19 mouse cellular contexts compared by ENCODE assay signal in the genomic region with DNA sequence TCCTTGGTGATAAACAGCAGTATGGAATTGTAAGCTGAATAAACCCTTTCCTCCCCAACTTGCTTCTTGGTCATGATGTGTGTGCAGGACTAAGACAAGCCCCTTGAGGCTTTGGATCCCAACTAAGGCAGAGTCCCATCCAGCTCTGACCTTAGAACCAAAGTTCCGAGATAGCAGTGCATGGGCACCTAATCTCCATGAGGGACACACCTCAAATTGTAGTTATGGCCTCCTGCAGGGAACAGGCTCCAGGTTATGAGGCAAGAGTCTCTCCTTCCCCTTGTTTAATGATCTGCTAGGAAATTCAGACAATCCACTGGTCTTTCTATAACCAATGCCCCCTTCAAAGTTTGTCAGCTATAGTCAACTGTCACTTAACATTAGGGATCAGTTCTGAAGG.
DNase-seq lines count a peak whose midpoint lies in the region; ATAC-seq and TF ChIP-seq lines count a peak whose summit lies in the region.
"Had no signal": no experiment of that assay in that cellular context is flagged by ENCODE, and none has a peak within 500 bp of the region (broad histone marks: within the 10 kb centered on the region; RNA-seq: fewer than 3 reads in every experiment).

No protein-coding gene starts in this region.

- 97% methylated on average over 1 of the region's 1 CpGs for WGBS in lung, embryonic 14.5 days
- WGBS in lung, postnatal 0 days: 96% methylated on average over 1 of the region's 1 CpGs
- 86% methylated on average over 1 of the region's 1 CpGs for WGBS in embryonic facial prominence, embryonic 10.5 days
- WGBS in embryonic facial prominence, embryonic 13.5 days: 88% methylated on average over 1 of the region's 1 CpGs
- WGBS in intestine, embryonic 16.5 days: 83% methylated on average over 1 of the region's 1 CpGs
- WGBS in kidney, embryonic 14.5 days: 100% methylated on average over 1 of the region's 1 CpGs

- H3K36me3 ChIP-seq in lung, embryonic 14.5 days (ENCODE audit: insufficient read depth): no peaks in the 10 kb centered on the region
- no peaks in the 10 kb centered on the region for H3K36me3 ChIP-seq in lung, postnatal 0 days (ENCODE audit: insufficient read depth, low read length)
- H3K36me3 ChIP-seq in embryonic facial prominence, embryonic 10.5 days (replicated peaks): no peaks in the 10 kb centered on the region
- H3K36me3 ChIP-seq in embryonic facial prominence, embryonic 13.5 days: no peaks in the 10 kb centered on the region
- no peaks in the 10 kb centered on the region for H3K36me3 ChIP-seq in intestine, embryonic 16.5 days (ENCODE audit: control insufficient read depth, insufficient read depth, low read length)
- no peaks in the 10 kb centered on the region for H3K36me3 ChIP-seq in kidney, embryonic 14.5 days (ENCODE audit: control insufficient read depth, insufficient read depth, low read length)
- H3K36me3 ChIP-seq: forebrain, embryonic 15.5 days had no signal

- ATAC-seq in lung, embryonic 14.5 days (ENCODE audit: insufficient read depth): no peak
- no peak for ATAC-seq in lung, postnatal 0 days
- ATAC-seq in embryonic facial prominence, embryonic 13.5 days (ENCODE audit: insufficient number of reproducible peaks, insufficient read depth, low FRiP score, low TSS enrichment, low read depth): no peak
- peak; percentile 71 for ATAC-seq in intestine, embryonic 16.5 days
- ATAC-seq in kidney, embryonic 14.5 days (ENCODE audit: low FRiP score, low TSS enrichment): no peak
- ATAC-seq: forebrain, embryonic 13.5 days; forebrain, embryonic 15.5 days; forebrain, postnatal 0 days had no signal

- peaks cover 26% of the 10 kb centered on the region for H3K4me1 ChIP-seq in lung, embryonic 14.5 days (ENCODE audit: insufficient read depth)
- H3K4me1 ChIP-seq in lung, postnatal 0 days (ENCODE audit: insufficient read depth, low read depth, low read length): peaks cover 17% of the 10 kb centered on the region
- peaks cover 50% of the 10 kb centered on the region for H3K4me1 ChIP-seq in embryonic facial prominence, embryonic 10.5 days
- peaks cover 66% of the 10 kb centered on the region for H3K4me1 ChIP-seq in embryonic facial prominence, embryonic 13.5 days
- H3K4me1 ChIP-seq in intestine, embryonic 16.5 days (ENCODE audit: control insufficient read depth, insufficient read depth, low read length): peaks cover 16% of the 10 kb centered on the region
- H3K4me1 ChIP-seq in kidney, embryonic 14.5 days (ENCODE audit: control insufficient read depth, insufficient read depth, low read length): peaks cover 34% of the 10 kb centered on the region

- H3K4me2 ChIP-seq in lung, embryonic 14.5 days: no peak overlapping the region
- H3K4me2 ChIP-seq in lung, postnatal 0 days (replicated peaks; ENCODE audit: low read depth, low read length): no peak overlapping the region
- H3K4me2 ChIP-seq in embryonic facial prominence, embryonic 13.5 days: no peak overlapping the region
- H3K4me2 ChIP-seq in intestine, embryonic 16.5 days (ENCODE audit: low read depth, low read length): no peak overlapping the region
- no peak overlapping the region for H3K4me2 ChIP-seq in kidney, embryonic 14.5 days (replicated peaks; ENCODE audit: low read depth, low read length)
- H3K4me2 ChIP-seq: forebrain, embryonic 13.5 days; forebrain, embryonic 15.5 days had no signal

- H3K27ac ChIP-seq in lung, embryonic 14.5 days (ENCODE audit: low read depth): 0 out of 2 replicates have a peak overlapping the region, but pooled peaks have one; percentile 42
- H3K27ac ChIP-seq in lung, postnatal 0 days (ENCODE audit: low read length): no peak overlapping the region
- H3K27ac ChIP-seq in embryonic facial prominence, embryonic 10.5 days (replicated peaks): 0 out of 2 replicates have a peak overlapping the region, but pooled peaks have one; percentile 19
- H3K27ac ChIP-seq in embryonic facial prominence, embryonic 13.5 days: peak overlapping the region; percentile 12; the same call in 1 of the 2 replicates
- H3K27ac ChIP-seq in intestine, embryonic 16.5 days (ENCODE audit: low read length): 0 out of 2 replicates have a peak overlapping the region, but pooled peaks have one; percentile 7
- H3K27ac ChIP-seq in kidney, embryonic 14.5 days (ENCODE audit: low read depth, low read length): no peak overlapping the region
- H3K27ac ChIP-seq: forebrain, embryonic 13.5 days; forebrain, embryonic 15.5 days had no signal

- no peaks in the 10 kb centered on the region for H3K27me3 ChIP-seq in lung, embryonic 14.5 days (ENCODE audit: insufficient read depth, low read length)
- no peaks in the 10 kb centered on the region for H3K27me3 ChIP-seq in lung, postnatal 0 days (replicated peaks; ENCODE audit: insufficient read depth, low read length)
- no peaks in the 10 kb centered on the region for H3K27me3 ChIP-seq in embryonic facial prominence, embryonic 10.5 days (replicated peaks; ENCODE audit: low read depth, poor library complexity, severe bottlenecking)
- no peaks in the 10 kb centered on the region for H3K27me3 ChIP-seq in embryonic facial prominence, embryonic 13.5 days
- H3K27me3 ChIP-seq in intestine, embryonic 16.5 days (replicated peaks; ENCODE audit: control insufficient read depth, insufficient read depth, low read length): no peaks in the 10 kb centered on the region
- no peaks in the 10 kb centered on the region for H3K27me3 ChIP-seq in kidney, embryonic 14.5 days (ENCODE audit: control insufficient read depth, insufficient read depth, low read length)
- H3K27me3 ChIP-seq: forebrain, embryonic 13.5 days; forebrain, embryonic 15.5 days had no signal

- DNase-seq in lung, embryonic 14.5 days: no peak
- no peak for DNase-seq in lung, postnatal 0 days (ENCODE audit: low spot score)
- DNase-seq in embryonic facial prominence, embryonic 10.5 days (ENCODE audit: low spot score): no peak
- no peak for DNase-seq in cerebellum, postnatal 36 days
- DNase-seq in layer of hippocampus, adult 9-10 months (ENCODE audit: low spot score): no peak
- DNase-seq: adrenal gland, adult 2 months; adrenal gland, postnatal 10 days; adrenal gland, postnatal 25 days; cerebellum, adult 11 months; cerebellum, adult 18-20 months; cerebellum, adult 8-10 months; cerebellum, adult 9-11 months; cerebellum, postnatal 14 days; forebrain, postnatal 0 days had no signal

- H3K9me3 ChIP-seq in lung, embryonic 14.5 days (ENCODE audit: low read depth, low read length): no peaks in the 10 kb centered on the region
- no peaks in the 10 kb centered on the region for H3K9me3 ChIP-seq in lung, postnatal 0 days (ENCODE audit: low read length)
- no peaks in the 10 kb centered on the region for H3K9me3 ChIP-seq in embryonic facial prominence, embryonic 10.5 days
- no peaks in the 10 kb centered on the region for H3K9me3 ChIP-seq in embryonic facial prominence, embryonic 13.5 days
- H3K9me3 ChIP-seq in intestine, embryonic 16.5 days (ENCODE audit: control insufficient read depth, low read length): no peaks in the 10 kb centered on the region
- H3K9me3 ChIP-seq in kidney, embryonic 14.5 days (ENCODE audit: control insufficient read depth, low read length): no peaks in the 10 kb centered on the region
- H3K9me3 ChIP-seq: forebrain, embryonic 13.5 days; forebrain, embryonic 15.5 days had no signal

- TF ChIP-seq CTCF in lung, embryonic 14.5 days (IDR thresholded peaks at IDR 0.05; ENCODE audit: low read depth): no peak
- TF ChIP-seq CTCF in lung, postnatal 0 days (IDR thresholded peaks at IDR 0.05): no peak

- H3K4me3 ChIP-seq in lung, embryonic 14.5 days (ENCODE audit: low read depth, low read length): no peak overlapping the region
- no peak overlapping the region for H3K4me3 ChIP-seq in lung, postnatal 0 days (ENCODE audit: low read depth, low read length)
- H3K4me3 ChIP-seq in embryonic facial prominence, embryonic 10.5 days: no peak overlapping the region
- no peak overlapping the region for H3K4me3 ChIP-seq in embryonic facial prominence, embryonic 13.5 days
- H3K4me3 ChIP-seq in intestine, embryonic 16.5 days (ENCODE audit: low read length): no peak overlapping the region
- no peak overlapping the region for H3K4me3 ChIP-seq in kidney, embryonic 14.5 days (ENCODE audit: low read length)
- H3K4me3 ChIP-seq: forebrain, embryonic 13.5 days; forebrain, embryonic 15.5 days had no signal

- H3K9ac ChIP-seq in lung, embryonic 14.5 days: no peak overlapping the region
- H3K9ac ChIP-seq in lung, postnatal 0 days (replicated peaks; ENCODE audit: low read depth): no peak overlapping the region
- no peak overlapping the region for H3K9ac ChIP-seq in embryonic facial prominence, embryonic 13.5 days
- no peak overlapping the region for H3K9ac ChIP-seq in intestine, embryonic 16.5 days (ENCODE audit: low read depth, low read length)
- H3K9ac ChIP-seq in kidney, embryonic 14.5 days (ENCODE audit: low read depth, low read length): no peak overlapping the region
- H3K9ac ChIP-seq: forebrain, embryonic 13.5 days; forebrain, embryonic 15.5 days; forebrain, postnatal 0 days had no signal

- no peak for TF ChIP-seq EP300 in lung, postnatal 0 days (IDR thresholded peaks at IDR 0.05)

Comparison
In these comparisons a context has a peak if more than half of its experiments do, and no peak if none do; other contexts are left out.
1. H3K27ac ChIP-seq: peak in lung, embryonic 14.5 days (single experiment), embryonic facial prominence, embryonic 10.5 days (single experiment), embryonic facial prominence, embryonic 13.5 days (single experiment) and intestine, embryonic 16.5 days (single experiment); none in lung, postnatal 0 days (single experiment) and kidney, embryonic 14.5 days (single experiment).